Mouse (Mus musculus) adrenal gland, adult (tissue): ENCODE measurements at regions not wholly inside any gene's neighbourhood (a gene's known extent, or its start where the extent isn't known, plus 50 kb on each side); places are given as distances from the start of the nearest gene placed in this dataset.
"Not testable (repeated sequence)": the region's sequence is repeated elsewhere in the genome, so short reads cannot be mapped to it uniquely, and the experiment has no call there.

Experiments used
- DNase-seq, 2 experiments: peaks; one replicate each; pipeline ENCODE4 v3.0.0; 2022 to 2023; ENCODE audit warnings: low spot score in 1 of 2; ENCODE audit not compliant: inconsistent age in 2 of 2

- no peak for DNase-seq
Observed at GRCm38 (mm10) chr13:20039590-20039989, 50.8 kb upstream of the Elmo1 start.

GRCm38 (mm10) chr13:20038463-20038862 lies 51.9 kb upstream of the Elmo1 start:
- DNase-seq: peak; percentile 25 to 85

- no peak for DNase-seq
Observed at GRCm38 (mm10) chr13:20037436-20037835, 53.0 kb upstream of the Elmo1 start.

- DNase-seq: peak; percentile 20 to 59
Observed at GRCm38 (mm10) chr13:20033937-20034735, 56.3 kb upstream of the Elmo1 start.

GRCm38 (mm10) chr13:20031660-20032059 lies 58.7 kb upstream of the Elmo1 start:
- DNase-seq: no peak

GRCm38 (mm10) chr13:20031082-20031481 lies 59.3 kb upstream of the Elmo1 start:
- DNase-seq: no peak

- no peak for DNase-seq
Observed at GRCm38 (mm10) chr13:20026612-20027011, 63.8 kb upstream of the Elmo1 start.

GRCm38 (mm10) chr13:20016454-20016853 lies 73.9 kb upstream of the Elmo1 start:
- not testable (repeated sequence) for DNase-seq

- DNase-seq: peak; percentile 57 to 78
Observed at GRCm38 (mm10) chr13:20012621-20013020, 77.8 kb upstream of the Elmo1 start.

- DNase-seq: no peak
Observed at GRCm38 (mm10) chr13:20009164-20009563, 81.2 kb upstream of the Elmo1 start.

GRCm38 (mm10) chr13:20007561-20007960 lies 82.8 kb upstream of the Elmo1 start:
- DNase-seq: no peak

GRCm38 (mm10) chr13:19997606-19998005 lies 92.8 kb upstream of the Elmo1 start:
- DNase-seq: no peak

- no peak for DNase-seq
Observed at GRCm38 (mm10) chr13:19975621-19976020, 114.8 kb upstream of the Elmo1 start.

- no peak for DNase-seq
Observed at GRCm38 (mm10) chr13:19966566-19966965, 123.8 kb upstream of the Elmo1 start.

GRCm38 (mm10) chr13:19963031-19963430 lies 127.4 kb upstream of the Elmo1 start:
- DNase-seq: no peak

GRCm38 (mm10) chr13:19928761-19929160 lies 104.7 kb upstream of the Gpr141 start:
- no peak for DNase-seq

- DNase-seq: no peak
Observed at GRCm38 (mm10) chr13:19927807-19928206, 103.8 kb upstream of the Gpr141 start.

GRCm38 (mm10) chr13:19921084-19921827 lies 97.2 kb upstream of the Gpr141 start:
- DNase-seq: no peak

GRCm38 (mm10) chr13:19911860-19912584 lies 88.0 kb upstream of the Gpr141 start:
- DNase-seq: no peak

- DNase-seq: peak; percentile 39 to 83
Observed at GRCm38 (mm10) chr13:19902786-19903185, 78.7 kb upstream of the Gpr141 start.

- DNase-seq: peak; percentile 67 to 83
Observed at GRCm38 (mm10) chr13:19897191-19897590, 73.1 kb upstream of the Gpr141 start.
